Mouse (Mus musculus) small intestine, adult 2 months (tissue): Measurements from ENCODE around the gene Rpf2. TPM values are rescaled to one million over a fixed set of nuclear protein-coding genes. Genes with fewer than 3 reads are reported as not detected.
A peak's percentile ranks its signal among the peaks of the same experiment; 100 is the strongest.

Experiments
- H3K27ac ChIP-seq: fragments of 200-500 bp; 2 replicates; pipeline ENCODE4 v1.5.1; 2012; ENCODE audit warnings: low read depth, low read length, control low read depth, inconsistent platforms; ENCODE audit not compliant: insufficient read depth
- H3K27me3 ChIP-seq: fragments of 200-500 bp; 2 replicates; pipeline ENCODE4 v1.6.1; 2012; ENCODE audit warnings: mild to moderate bottlenecking, moderate library complexity, low read length, inconsistent platforms; ENCODE audit not compliant: control insufficient read depth, insufficient read depth
- H3K36me3 ChIP-seq: fragments of 200-500 bp; 2 replicates; pipeline ENCODE4 v1.6.1; 2012; ENCODE audit warnings: mild to moderate bottlenecking, low read length, control low read depth, inconsistent platforms; ENCODE audit not compliant: control insufficient read depth, insufficient read depth
- H3K4me1 ChIP-seq: fragments of 200-500 bp; 2 replicates; pipeline ENCODE4 v1.6.1; 2012; ENCODE audit warnings: low read length, inconsistent platforms, mixed read lengths; ENCODE audit not compliant: control insufficient read depth, insufficient read depth, insufficient read length
- H3K4me3 ChIP-seq: fragments of 200-500 bp; 2 replicates; pipeline ENCODE4 v1.5.1; 2012; ENCODE audit warnings: low read depth, mild to moderate bottlenecking, control low read depth, inconsistent platforms, low read length, moderate library complexity
- CTCF ChIP-seq: fragments of 200-500 bp; IDR thresholded peaks from 2 replicates; pipeline ENCODE4 v1.5.1; 2012; ENCODE audit warnings: low read depth, mild to moderate bottlenecking, control low read depth, inconsistent platforms, low read length, moderate library complexity, mixed read lengths; ENCODE audit not compliant: insufficient replicate concordance, insufficient read length; ENCODE audit errors: extremely low read depth
- POLR2A ChIP-seq: fragments of 200-500 bp; IDR thresholded peaks from 2 replicates; pipeline ENCODE4 v1.6.1; 2012; ENCODE audit warnings: low read depth, mild to moderate bottlenecking, control low read depth, inconsistent platforms, low read length, moderate library complexity
- WGBS: fragments of 180-500 bp; shearing (Covaris S2); methylation state at CpG from one replicate; pipeline ENCODE4 v1.1.7; 2018; 5-methylcytosine and 5-hydroxymethylcytosine counted together
- polyA plus RNA-seq: library from polyadenylated mRNA; depleted of rRNA; stranded (reverse); fragments of >200 nt; gene quantifications from 2 replicates; pipeline ENCODE4 v1.2.3, GENCODE M21; 2012

Gene Rpf2
- polyA plus RNA-seq, 1 experiment: 1.1 TPM

GRCm38 (mm10) chr10:40212443-40213169 lies 34.2 kb downstream of the Rpf2 start:
- no peaks in the 10 kb centered on the region for H3K4me1 ChIP-seq
- TF ChIP-seq POLR2A (no peak), CTCF (peak; percentile 98; the same call in 1 of the 2 replicates)
- H3K36me3 ChIP-seq: no peaks in the 10 kb centered on the region
- no peaks in the 10 kb centered on the region for H3K27me3 ChIP-seq
- no peak overlapping the region for H3K27ac ChIP-seq
- WGBS: 23% methylated on average over 13 of the region's 13 CpGs
- H3K4me3 ChIP-seq: no peak overlapping the region

- H3K4me3 ChIP-seq: no peak overlapping the region
- H3K27ac ChIP-seq: no peak overlapping the region
- no peaks in the 10 kb centered on the region for H3K27me3 ChIP-seq
- no peaks in the 10 kb centered on the region for H3K36me3 ChIP-seq
- H3K4me1 ChIP-seq: no peaks in the 10 kb centered on the region; the same call in 1 of the 2 replicates
- 90% methylated on average over 6 of the region's 6 CpGs for WGBS
- TF ChIP-seq CTCF (no peak), POLR2A (no peak)
These were observed 51.8 kb downstream of the Rpf2 start for GRCm38 (mm10) chr10:40195001-40195400.

GRCm38 (mm10) chr10:40192010-40192935 lies 54.6 kb downstream of the Rpf2 start:
- TF ChIP-seq POLR2A (no peak), CTCF (no peak)
- H3K27ac ChIP-seq: no peak overlapping the region
- peaks cover 2% of the 10 kb centered on the region; the same call in 1 of the 2 replicates for H3K4me1 ChIP-seq
- no peaks in the 10 kb centered on the region for H3K27me3 ChIP-seq
- H3K4me3 ChIP-seq: no peak overlapping the region; the same call in 1 of the 2 replicates
- no peaks in the 10 kb centered on the region for H3K36me3 ChIP-seq
- WGBS: 48% methylated on average over 18 of the region's 18 CpGs

- no peaks in the 10 kb centered on the region for H3K27me3 ChIP-seq
- peak overlapping the region; percentile 25 for H3K4me3 ChIP-seq
- no peaks in the 10 kb centered on the region for H3K36me3 ChIP-seq
- H3K27ac ChIP-seq: no peak overlapping the region
- peaks cover 2% of the 10 kb centered on the region; the same call in 1 of the 2 replicates for H3K4me1 ChIP-seq
- TF ChIP-seq POLR2A (no peak), CTCF (no peak)
- WGBS: 26% methylated on average over 22 of the region's 22 CpGs
These were observed 55.4 kb downstream of the Rpf2 start for GRCm38 (mm10) chr10:40191338-40191979.

- Histone ChIP-seq H3K36me3 (no peaks in the 10 kb centered on the region), H3K27me3 (no peaks in the 10 kb centered on the region), H3K4me3 (no peak overlapping the region), H3K4me1 (peaks cover 2% of the 10 kb centered on the region; the same call in 1 of the 2 replicates), H3K27ac (no peak overlapping the region)
- TF ChIP-seq CTCF: no peak
- no peak for TF ChIP-seq POLR2A
- 63% methylated on average over 8 of the region's 8 CpGs for WGBS
These were observed 56.0 kb downstream of the Rpf2 start for GRCm38 (mm10) chr10:40190871-40191270.

GRCm38 (mm10) chr10:40189689-40190088 lies 57.1 kb downstream of the Rpf2 start:
- Histone ChIP-seq H3K27ac (no peak overlapping the region), H3K4me3 (no peak overlapping the region), H3K36me3 (no peaks in the 10 kb centered on the region), H3K27me3 (no peaks in the 10 kb centered on the region), H3K4me1 (peaks cover 2% of the 10 kb centered on the region; the same call in 1 of the 2 replicates)
- TF ChIP-seq CTCF (no peak), POLR2A (no peak)
- 68% methylated on average over 2 of the region's 2 CpGs for WGBS
